Mouse (Mus musculus) forebrain, embryonic 12.5 days (tissue): ENCODE data around the gene Ube2q1. TPM values are rescaled to one million over a fixed set of nuclear protein-coding genes. Genes with fewer than 3 reads are reported as not detected.

Experiments
- ATAC-seq: fragments of 200-750 bp; cut with Nextera tagmentation; 2 replicates; pipeline ENCODE4 v1.8.0; 2017; ENCODE audit warnings: moderate TSS enrichment; ENCODE audit not compliant: low FRiP score
- H3K27ac ChIP-seq: fragments of 300-500 bp; sonication (generic); 2 replicates; pipeline ENCODE4 v1.5.1; 2016; ENCODE audit warnings: mild to moderate bottlenecking
- H3K27me3 ChIP-seq: fragments of 300-500 bp; sonication (generic); 2 replicates; pipeline ENCODE4 v1.6.1; 2016; ENCODE audit warnings: mild to moderate bottlenecking
- H3K36me3 ChIP-seq: fragments of 300-500 bp; sonication (generic); replicated peaks from 2 replicates; pipeline ENCODE4 v1.6.1; 2016; ENCODE audit warnings: mild to moderate bottlenecking
- H3K4me1 ChIP-seq: fragments of 300-500 bp; sonication (generic); 2 replicates; pipeline ENCODE4 v1.6.1; 2016
- H3K4me2 ChIP-seq: fragments of 300-500 bp; sonication (generic); 2 replicates; pipeline ENCODE4 v1.6.1; 2016; ENCODE audit warnings: mild to moderate bottlenecking, moderate library complexity
- H3K4me3 ChIP-seq: fragments of 300-500 bp; sonication (generic); replicated peaks from 2 replicates; pipeline ENCODE4 v1.5.1; 2016; ENCODE audit warnings: mild to moderate bottlenecking
- H3K9ac ChIP-seq: fragments of 300-500 bp; sonication (generic); 2 replicates; pipeline ENCODE4 v1.6.1; 2016; ENCODE audit warnings: mild to moderate bottlenecking
- H3K9me3 ChIP-seq: fragments of 300-500 bp; sonication (generic); 2 replicates; pipeline ENCODE4 v1.6.1; 2016
- WGBS: fragments of 180-500 bp; shearing (Covaris S2); methylation state at CpG from one replicate; pipeline ENCODE4 v1.1.7; 2016; 5-methylcytosine and 5-hydroxymethylcytosine counted together
- polyA plus RNA-seq: library from polyadenylated mRNA; unstranded; fragments of >200 nt; fragmentation: Nextera tagmentation; extraction: Ambion mirVana; gene quantifications from 2 replicates; pipeline ENCODE4 v1.2.1, GENCODE M21; 2016

The Ube2q1 gene
- polyA plus RNA-seq, 1 experiment from 2014 or later = 19.3 TPM

- no peak overlapping the region for H3K4me3 ChIP-seq
- H3K36me3 ChIP-seq = no peaks in the 10 kb centered on the region
- no peak overlapping the region for H3K9ac ChIP-seq
- no peak overlapping the region for H3K27ac ChIP-seq
- ATAC-seq = no peak
- no peaks in the 10 kb centered on the region for H3K9me3 ChIP-seq
- no peaks in the 10 kb centered on the region for H3K4me1 ChIP-seq
- no peak overlapping the region for H3K4me2 ChIP-seq
- H3K27me3 ChIP-seq = 0 out of 2 replicates have a peak, but pooled peaks cover 5% of the 10 kb centered on the region
- WGBS = 61% methylated on average over 9 of the region's 9 CpGs
These were observed 35.2 kb downstream of the Ube2q1 start for GRCm38 (mm10) chr3:89808638-89809037.

GRCm38 (mm10) chr3:89810841-89811240 is 37.4 kb downstream of the Ube2q1 start:
- no peak for ATAC-seq

GRCm38 (mm10) chr3:89812166-89812565 is 38.8 kb downstream of the Ube2q1 start:
- H3K9me3 ChIP-seq = no peaks in the 10 kb centered on the region
- no peak overlapping the region for H3K4me3 ChIP-seq
- peaks cover 5% of the 10 kb centered on the region; the same call in 1 of the 2 replicates for H3K27me3 ChIP-seq
- H3K4me1 ChIP-seq = no peaks in the 10 kb centered on the region
- no peak overlapping the region for H3K4me2 ChIP-seq
- H3K27ac ChIP-seq = no peak overlapping the region
- ATAC-seq = no peak
- WGBS = 69% methylated on average over 3 of the region's 3 CpGs
- H3K36me3 ChIP-seq = no peaks in the 10 kb centered on the region
- H3K9ac ChIP-seq = no peak overlapping the region

More at GRCm38 (mm10) chr3:89810841-89811240, 37.4 kb downstream of the Ube2q1 start:
- no peaks in the 10 kb centered on the region for H3K9me3 ChIP-seq
- H3K4me1 ChIP-seq = no peaks in the 10 kb centered on the region
- no peak overlapping the region for H3K4me2 ChIP-seq
- peaks cover 5% of the 10 kb centered on the region; the same call in 1 of the 2 replicates for H3K27me3 ChIP-seq
- no peaks in the 10 kb centered on the region for H3K36me3 ChIP-seq
- H3K4me3 ChIP-seq = no peak overlapping the region
- no peak overlapping the region for H3K9ac ChIP-seq
- no peak overlapping the region for H3K27ac ChIP-seq

- H3K27ac ChIP-seq = no peak overlapping the region
- peaks cover 5% of the 10 kb centered on the region; the same call in 1 of the 2 replicates for H3K27me3 ChIP-seq
- H3K4me1 ChIP-seq = no peaks in the 10 kb centered on the region
- no peak overlapping the region for H3K9ac ChIP-seq
- no peaks in the 10 kb centered on the region for H3K36me3 ChIP-seq
- no peak for ATAC-seq
- no peak overlapping the region for H3K4me3 ChIP-seq
- H3K4me2 ChIP-seq = no peak overlapping the region
- no peaks in the 10 kb centered on the region for H3K9me3 ChIP-seq
- WGBS = 81% methylated on average over 7 of the region's 7 CpGs
These were observed 40.6 kb downstream of the Ube2q1 start for GRCm38 (mm10) chr3:89814051-89814450.

- 69% methylated on average over 4 of the region's 4 CpGs for WGBS
- no peak overlapping the region for H3K4me2 ChIP-seq
- no peaks in the 10 kb centered on the region for H3K9me3 ChIP-seq
- H3K27ac ChIP-seq = no peak overlapping the region
- H3K4me3 ChIP-seq = no peak overlapping the region
- H3K4me1 ChIP-seq = no peaks in the 10 kb centered on the region
- no peaks in the 10 kb centered on the region for H3K36me3 ChIP-seq
- H3K27me3 ChIP-seq = peaks cover 5% of the 10 kb centered on the region; the same call in 1 of the 2 replicates
- no peak overlapping the region for H3K9ac ChIP-seq
- ATAC-seq = no peak
These were observed 43.6 kb downstream of the Ube2q1 start for GRCm38 (mm10) chr3:89817056-89817455.

- H3K36me3 ChIP-seq = no peaks in the 10 kb centered on the region
- H3K27me3 ChIP-seq = no peaks in the 10 kb centered on the region; the same call in 1 of the 2 replicates
- no peak overlapping the region for H3K9ac ChIP-seq
- no peaks in the 10 kb centered on the region for H3K4me1 ChIP-seq
- H3K4me3 ChIP-seq = no peak overlapping the region
- no peak for ATAC-seq
- 87% methylated on average over 3 of the region's 3 CpGs for WGBS
- no peaks in the 10 kb centered on the region for H3K9me3 ChIP-seq
- H3K4me2 ChIP-seq = no peak overlapping the region
- H3K27ac ChIP-seq = no peak overlapping the region
These were observed 45.2 kb downstream of the Ube2q1 start for GRCm38 (mm10) chr3:89818605-89819004.

- no peak overlapping the region for H3K9ac ChIP-seq
- WGBS = 72% methylated on average over 7 of the region's 7 CpGs
- no peaks in the 10 kb centered on the region for H3K4me1 ChIP-seq
- H3K27ac ChIP-seq = no peak overlapping the region
- ATAC-seq = no peak
- no peak overlapping the region for H3K4me2 ChIP-seq
- no peaks in the 10 kb centered on the region for H3K9me3 ChIP-seq
- H3K27me3 ChIP-seq = no peaks in the 10 kb centered on the region; the same call in 1 of the 2 replicates
- H3K4me3 ChIP-seq = no peak overlapping the region
- no peaks in the 10 kb centered on the region for H3K36me3 ChIP-seq
These were observed 46.5 kb downstream of the Ube2q1 start for GRCm38 (mm10) chr3:89819897-89820296.

- H3K4me3 ChIP-seq = no peak overlapping the region
- no peaks in the 10 kb centered on the region for H3K9me3 ChIP-seq
- H3K4me2 ChIP-seq = no peak overlapping the region
- H3K27me3 ChIP-seq = no peaks in the 10 kb centered on the region
- H3K27ac ChIP-seq = no peak overlapping the region
- ATAC-seq = no peak
- WGBS = 89% methylated on average over 12 of the region's 12 CpGs
- H3K36me3 ChIP-seq = no peaks in the 10 kb centered on the region
- no peak overlapping the region for H3K9ac ChIP-seq
- no peaks in the 10 kb centered on the region for H3K4me1 ChIP-seq
These were observed 47.1 kb downstream of the Ube2q1 start for GRCm38 (mm10) chr3:89820311-89821095.

- WGBS = 86% methylated on average over 11 of the region's 11 CpGs
- Histone ChIP-seq H3K4me3 (no peak overlapping the region), H3K27me3 (no peaks in the 10 kb centered on the region), H3K4me1 (no peaks in the 10 kb centered on the region), H3K9me3 (no peaks in the 10 kb centered on the region), H3K4me2 (no peak overlapping the region), H3K36me3 (no peaks in the 10 kb centered on the region), H3K27ac (no peak overlapping the region), H3K9ac (no peak overlapping the region)
- ATAC-seq = no peak
These were observed 47.7 kb downstream of the Ube2q1 start for GRCm38 (mm10) chr3:89821096-89821513.

- Histone ChIP-seq H3K9me3 (no peaks in the 10 kb centered on the region), H3K4me1 (no peaks in the 10 kb centered on the region), H3K4me3 (no peak overlapping the region), H3K4me2 (no peak overlapping the region), H3K36me3 (no peaks in the 10 kb centered on the region), H3K27ac (no peak overlapping the region), H3K9ac (no peak overlapping the region), H3K27me3 (no peaks in the 10 kb centered on the region)
- ATAC-seq = no peak
- 72% methylated on average over 10 of the region's 10 CpGs for WGBS
These were observed 48.4 kb downstream of the Ube2q1 start for GRCm38 (mm10) chr3:89821548-89822480.

GRCm38 (mm10) chr3:89823594-89823993 is 50.2 kb downstream of the Ube2q1 start:
- no peaks in the 10 kb centered on the region for H3K36me3 ChIP-seq
- H3K9me3 ChIP-seq = no peaks in the 10 kb centered on the region; the same call in 1 of the 2 replicates
- no peak overlapping the region for H3K9ac ChIP-seq
- no peaks in the 10 kb centered on the region for H3K4me1 ChIP-seq
- 75% methylated on average over 2 of the region's 2 CpGs for WGBS
- H3K27ac ChIP-seq = no peak overlapping the region
- H3K27me3 ChIP-seq = peaks cover 6% of the 10 kb centered on the region; the same call in 1 of the 2 replicates
- ATAC-seq = no peak
- H3K4me2 ChIP-seq = no peak overlapping the region
- H3K4me3 ChIP-seq = no peak overlapping the region

GRCm38 (mm10) chr3:89826295-89826694 is 52.9 kb downstream of the Ube2q1 start:
- 72% methylated on average over 3 of the region's 3 CpGs for WGBS
- no peak for ATAC-seq
- H3K27ac ChIP-seq = no peak overlapping the region
- H3K4me2 ChIP-seq = no peak overlapping the region
- no peaks in the 10 kb centered on the region for H3K36me3 ChIP-seq
- no peaks in the 10 kb centered on the region; the same call in 1 of the 2 replicates for H3K9me3 ChIP-seq
- peaks cover 32% of the 10 kb centered on the region for H3K27me3 ChIP-seq
- H3K4me1 ChIP-seq = peaks cover 6% of the 10 kb centered on the region
- no peak overlapping the region for H3K4me3 ChIP-seq
- no peak overlapping the region for H3K9ac ChIP-seq
